Mouse (Mus musculus) splenic B cell, adult 2 months (primary cell): ENCODE data around the gene Arvcf.
A peak's percentile ranks its signal among the peaks of the same experiment; 100 is the strongest.

Experiments used
- DNase-seq: peaks from one replicate; pipeline ENCODE4 v3.0.0-alpha.2; 2011; ENCODE audit warnings: low read depth, low spot score
- H3K27me3 ChIP-seq: 2 replicates; pipeline ENCODE4 v1.6.1; 2012; ENCODE audit warnings: mild to moderate bottlenecking, low read length, moderate library complexity, mixed read lengths; ENCODE audit not compliant: control insufficient read depth, poor library complexity, insufficient read depth, severe bottlenecking
- H3K36me3 ChIP-seq: 2 replicates; pipeline ENCODE4 v1.6.1; 2012; ENCODE audit warnings: mild to moderate bottlenecking, low read length, moderate library complexity, mixed read lengths; ENCODE audit not compliant: control insufficient read depth, poor library complexity, insufficient read depth, severe bottlenecking

Gene Arvcf

DNA sequence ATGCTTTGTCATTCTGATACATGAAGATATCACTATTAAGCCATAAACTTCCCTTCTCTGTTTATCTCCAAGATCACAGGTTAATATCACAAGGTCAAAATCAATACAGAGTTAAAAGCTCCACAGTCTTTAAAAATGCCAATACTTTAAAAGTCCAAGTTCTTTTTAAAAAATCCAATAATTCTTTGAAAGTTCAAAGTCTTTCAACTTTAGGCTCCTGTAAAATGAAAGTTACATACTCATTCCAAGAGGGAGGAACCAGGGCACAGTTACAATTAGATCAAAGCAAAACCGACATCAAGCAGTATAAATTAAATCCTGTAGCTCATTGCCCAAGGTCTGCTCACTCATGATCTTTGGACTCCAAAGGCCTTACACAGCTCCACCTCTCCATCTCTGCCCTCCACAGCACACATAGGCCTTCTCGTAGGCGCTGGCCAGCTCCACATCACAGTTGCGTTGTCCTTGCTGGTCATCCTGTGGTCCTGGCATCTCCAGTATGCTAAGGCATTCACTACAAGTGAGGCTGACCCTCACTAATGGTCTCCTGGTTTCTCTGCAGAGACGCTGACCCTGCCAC, 85.4 kb downstream of the Arvcf start:
- DNase-seq, result no peak
- Histone ChIP-seq H3K36me3 (no peaks in the 10 kb centered on the region), H3K27me3 (no peaks in the 10 kb centered on the region)

DNA sequence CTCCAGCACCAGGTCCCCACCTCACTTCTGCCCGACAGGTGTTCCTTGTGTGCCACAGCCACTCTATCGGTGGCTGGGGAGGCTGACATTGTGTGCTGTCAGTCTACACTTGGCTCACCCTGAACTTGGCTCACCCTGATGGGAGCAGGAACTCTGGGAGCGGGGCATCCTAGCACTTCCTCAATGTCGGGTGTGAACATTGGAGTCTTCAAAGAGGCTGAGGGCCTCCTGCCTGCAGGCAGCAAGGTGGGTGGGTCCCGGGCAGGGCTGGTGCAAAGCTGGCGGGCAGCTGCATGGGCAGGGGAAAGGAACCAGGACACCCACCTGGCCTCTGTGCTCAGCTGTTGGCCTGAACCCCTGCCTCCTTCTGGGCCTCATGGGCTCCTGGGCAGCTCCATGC, 88.1 kb downstream of the Arvcf start:
- DNase-seq, result no peak
- Histone ChIP-seq H3K27me3 (no peaks in the 10 kb centered on the region), H3K36me3 (no peaks in the 10 kb centered on the region; the same call in 1 of the 2 replicates)

DNA sequence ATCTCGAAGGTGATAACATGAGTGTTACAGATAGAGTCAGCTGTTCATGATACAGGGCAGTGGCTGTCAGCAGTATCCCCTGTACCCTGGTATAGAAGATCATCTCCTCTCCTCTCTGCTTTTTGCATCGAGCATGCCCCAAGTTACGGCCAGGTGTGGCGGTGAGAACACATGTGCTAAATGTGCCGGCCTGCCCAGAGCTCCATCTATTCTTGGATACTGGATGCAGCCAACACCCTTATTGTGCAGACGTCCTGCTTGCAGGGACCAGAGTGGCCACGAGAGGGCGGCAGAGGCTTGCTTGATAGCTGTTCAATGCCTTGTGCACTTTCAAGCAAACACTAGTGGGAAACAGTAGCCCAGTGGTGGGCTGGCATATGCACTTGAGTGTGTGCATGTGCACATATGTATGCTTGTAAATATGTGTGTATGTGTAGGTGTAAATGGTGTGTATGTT, 95.4 kb downstream of the Arvcf start:
- DNase-seq, result peak; percentile 88
- Histone ChIP-seq H3K36me3 (no peaks in the 10 kb centered on the region; the same call in 1 of the 2 replicates), H3K27me3 (no peaks in the 10 kb centered on the region)

DNA sequence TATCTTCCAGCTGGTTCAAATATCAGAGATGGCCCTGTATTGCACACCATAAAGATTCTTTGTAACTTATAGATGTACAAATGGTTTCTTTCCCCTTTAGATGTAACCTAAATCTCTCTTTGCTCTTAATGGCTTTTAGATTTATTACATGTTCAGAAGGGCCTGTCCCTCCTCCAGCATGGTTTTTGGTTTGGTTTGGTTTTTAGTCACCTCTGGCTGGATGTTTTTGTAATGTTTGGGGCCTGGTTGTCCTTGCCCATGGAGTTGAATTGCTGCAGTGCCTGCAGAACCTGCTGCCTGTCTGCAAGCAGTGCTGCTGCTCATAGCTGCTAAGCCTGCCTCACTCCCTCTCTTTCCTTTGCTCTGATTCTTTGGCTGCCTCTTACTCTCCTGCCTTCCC, 99.3 kb downstream of the Arvcf start:
- DNase-seq, result no peak
- no peaks in the 10 kb centered on the region; the same call in 1 of the 2 replicates for H3K36me3 ChIP-seq

DNA sequence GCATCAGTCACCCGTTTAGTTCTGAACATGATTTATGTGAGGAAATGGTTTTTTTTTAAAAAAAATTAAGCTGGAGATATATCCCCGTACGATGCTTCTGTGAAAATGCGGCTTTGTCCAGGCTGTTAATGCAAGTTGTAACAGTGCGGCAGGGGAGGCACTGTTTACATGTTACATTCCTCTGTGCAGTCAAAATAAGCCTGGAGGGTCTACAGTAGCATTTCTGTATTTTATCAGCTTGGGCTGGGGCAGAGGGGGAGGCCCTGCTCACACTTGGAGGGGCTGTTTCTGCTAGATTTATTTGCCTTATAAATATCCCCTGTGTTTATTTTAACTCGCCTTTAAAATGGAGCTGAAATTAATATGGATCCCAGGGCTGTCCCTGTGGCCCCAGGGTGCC, 100.1 kb downstream of the Arvcf start:
- no peak for DNase-seq
- no peaks in the 10 kb centered on the region for H3K27me3 ChIP-seq
- H3K36me3 ChIP-seq, result no peaks in the 10 kb centered on the region; the same call in 1 of the 2 replicates

More for the DNA sequence above, 99.3 kb downstream of the Arvcf start:
- no peaks in the 10 kb centered on the region for H3K27me3 ChIP-seq

DNA sequence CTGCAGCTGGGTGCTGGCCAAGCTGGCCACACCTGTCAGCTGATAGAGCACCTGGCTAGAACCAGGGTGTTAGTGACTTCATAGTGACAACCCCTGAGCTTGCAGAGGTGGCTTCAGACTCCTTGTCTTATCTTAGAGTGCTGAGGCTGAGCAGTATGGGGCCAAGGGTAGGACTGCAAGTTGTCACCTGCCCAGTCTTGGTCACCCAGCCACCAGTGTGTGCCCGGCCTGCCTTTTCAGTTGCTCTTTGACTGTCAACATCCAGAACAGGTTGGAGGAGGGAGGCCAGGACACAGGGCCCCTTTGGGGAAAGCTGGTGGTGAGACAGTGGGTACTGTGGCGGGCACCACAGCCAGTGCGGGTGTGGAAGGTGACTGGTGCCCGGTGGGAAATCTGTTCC, 101.0 kb downstream of the Arvcf start:
- Histone ChIP-seq H3K27me3 (no peaks in the 10 kb centered on the region), H3K36me3 (no peaks in the 10 kb centered on the region; the same call in 1 of the 2 replicates)
- no peak for DNase-seq

DNA sequence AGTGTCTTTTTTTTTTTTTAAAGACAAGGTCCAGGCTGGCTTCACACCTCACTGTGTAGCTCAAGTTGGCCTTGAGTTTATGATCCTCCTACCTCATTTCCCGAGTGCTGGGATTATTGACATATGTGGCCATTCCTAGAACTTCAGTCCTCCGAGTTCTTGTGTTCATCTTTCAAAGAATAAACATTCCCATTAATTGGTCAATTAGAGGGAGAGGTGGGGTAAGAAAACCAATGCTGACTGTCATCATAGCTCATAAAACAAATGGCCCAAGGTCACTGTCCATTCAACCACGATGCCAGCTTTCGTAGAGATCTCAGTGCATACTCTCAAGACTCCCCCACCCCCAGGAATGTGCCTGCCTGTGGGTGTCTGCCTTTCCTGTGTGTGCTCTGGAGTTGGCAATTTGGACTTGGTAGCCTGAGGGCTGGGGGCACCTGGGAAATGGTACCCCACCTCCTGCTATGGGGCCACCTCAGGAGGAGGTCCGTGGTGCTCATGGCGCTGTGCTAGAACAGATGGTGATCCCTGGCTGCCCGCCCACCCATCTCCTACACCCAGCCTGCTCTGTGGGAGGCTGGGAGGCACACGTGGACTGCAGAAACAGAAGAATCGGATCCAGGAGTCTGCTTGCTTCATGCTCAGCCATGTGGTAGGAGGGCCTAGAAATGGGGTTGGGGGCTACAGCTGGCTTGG, 103.7 kb downstream of the Arvcf start:
- DNase-seq, result no peak
- no peaks in the 10 kb centered on the region; the same call in 1 of the 2 replicates for H3K36me3 ChIP-seq
- H3K27me3 ChIP-seq, result no peaks in the 10 kb centered on the region

DNA sequence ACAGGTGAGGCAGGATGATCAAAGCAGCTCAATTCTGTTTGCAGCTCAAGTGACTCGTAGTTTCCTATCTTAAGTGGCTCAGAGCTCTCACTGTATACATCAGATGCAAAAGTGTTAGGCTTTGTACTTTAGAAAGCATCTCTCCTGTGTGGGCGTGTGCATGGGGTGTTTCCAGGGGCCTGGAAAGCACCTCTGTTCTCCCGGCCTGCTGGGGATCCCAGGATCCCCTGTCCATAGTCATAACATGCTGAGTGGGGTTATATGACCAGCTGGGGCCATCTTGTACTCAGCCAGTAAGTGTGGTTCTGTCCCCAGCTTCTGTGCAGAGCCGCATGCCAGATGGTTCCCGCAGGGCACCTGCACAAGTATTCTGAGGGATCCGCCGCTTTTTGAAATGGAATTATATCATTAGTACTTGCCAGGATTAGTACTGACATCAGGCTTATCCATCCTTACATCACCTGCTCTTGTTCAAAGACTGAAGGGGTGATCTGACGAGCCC, 104.4 kb downstream of the Arvcf start:
- DNase-seq, result no peak
- Histone ChIP-seq H3K27me3 (no peaks in the 10 kb centered on the region), H3K36me3 (no peaks in the 10 kb centered on the region; the same call in 1 of the 2 replicates)

DNA sequence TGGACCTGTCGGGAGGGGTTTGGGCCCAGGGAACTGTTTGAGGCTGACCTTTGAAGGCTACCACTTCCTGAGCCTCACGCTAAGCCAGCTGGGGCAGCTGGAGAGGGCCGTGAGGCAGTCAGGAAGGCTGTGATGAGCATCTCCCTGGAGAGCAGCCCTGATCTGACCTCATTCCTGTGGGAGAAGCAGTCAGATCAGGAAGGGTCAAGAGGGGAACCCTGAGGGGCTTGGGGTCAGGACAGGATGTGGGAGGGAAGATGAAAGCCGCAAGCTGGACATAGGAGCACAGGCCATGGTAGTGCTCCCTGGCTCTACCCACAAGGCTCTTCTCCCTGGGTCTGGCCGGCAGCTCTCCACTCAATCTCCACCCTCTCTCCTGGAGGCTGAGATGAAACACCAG, 105.9 kb downstream of the Arvcf start:
- Histone ChIP-seq H3K27me3 (no peaks in the 10 kb centered on the region), H3K36me3 (peaks cover 2% of the 10 kb centered on the region; the same call in 1 of the 2 replicates)
- no peak for DNase-seq

DNA sequence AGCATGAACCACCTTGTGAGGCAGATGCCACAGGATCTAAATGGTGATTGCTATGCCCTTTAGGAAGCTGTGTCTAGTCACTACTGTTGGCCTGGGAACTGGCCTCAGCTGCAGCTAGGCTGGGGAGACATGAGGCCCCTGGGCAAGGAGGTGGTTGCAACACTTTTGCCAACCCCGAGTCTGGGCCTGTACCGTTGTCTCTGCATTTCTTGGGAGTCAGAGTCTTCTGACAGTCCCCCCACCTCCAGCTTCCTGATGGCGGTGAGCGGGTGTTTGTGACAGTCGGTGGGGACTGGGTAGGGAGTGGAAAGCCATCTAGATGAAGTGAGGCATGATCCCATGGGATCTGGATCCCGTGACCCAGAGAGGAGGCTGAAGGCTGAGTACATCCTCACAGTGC, 107.4 kb downstream of the Arvcf start:
- DNase-seq, result no peak
- Histone ChIP-seq H3K27me3 (no peaks in the 10 kb centered on the region), H3K36me3 (peaks cover 2% of the 10 kb centered on the region; the same call in 1 of the 2 replicates)
